Mouse (Mus musculus): ENCODE data around the gene Paqr5.

DNA sequence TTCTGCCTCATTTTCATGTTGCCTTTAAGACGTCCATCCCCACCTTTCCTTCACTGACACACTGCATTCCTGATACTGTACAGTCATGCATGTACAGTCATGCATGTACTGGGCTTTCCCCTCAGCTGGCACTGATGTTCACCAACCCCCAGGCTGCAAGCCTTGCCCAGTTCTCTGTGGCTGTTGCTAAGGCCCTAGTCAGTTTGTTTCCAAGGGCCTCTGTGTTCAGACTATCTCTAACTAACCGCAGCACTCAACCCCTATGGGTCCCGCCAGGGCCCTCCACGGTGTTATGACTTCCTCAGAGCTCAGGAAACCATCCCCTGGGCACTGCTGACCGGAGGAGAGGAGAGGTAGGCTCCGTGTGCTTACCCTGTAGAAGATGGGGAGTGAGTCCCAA lies 63.3 kb downstream of the Paqr5 start:
- no peak for TF ChIP-seq CTCF (IDR thresholded peaks at IDR 0.05; ENCODE audit: low read depth)
- TF ChIP-seq EP300 (IDR thresholded peaks at IDR 0.05; ENCODE audit: low read depth) = no peak

Data from liver, embryonic 14.5 days (tissue).